Mouse (Mus musculus) neural tube, embryonic 13.5 days (tissue): ENCODE data around the gene Rbfox1. TPM values are rescaled to one million over a fixed set of nuclear protein-coding genes. Genes with fewer than 3 reads are reported as not detected.

Experiments
- ATAC-seq: fragments of 200-750 bp; cut with Nextera tagmentation; 2 replicates; pipeline ENCODE4 v1.8.0; 2017; ENCODE audit warnings: low read depth, mild to moderate bottlenecking, moderate TSS enrichment, moderate library complexity
- H3K27ac ChIP-seq: fragments of 300-500 bp; sonication (generic); replicated peaks from 2 replicates; pipeline ENCODE4 v1.5.1; 2015; ENCODE audit warnings: moderate library complexity, mild to moderate bottlenecking, inconsistent platforms
- H3K27me3 ChIP-seq: fragments of 300-500 bp; sonication (generic); 2 replicates; pipeline ENCODE4 v1.6.1; 2015; ENCODE audit warnings: mild to moderate bottlenecking, inconsistent platforms
- H3K36me3 ChIP-seq: fragments of 300-500 bp; sonication (generic); 2 replicates; pipeline ENCODE4 v1.6.1; 2015; ENCODE audit warnings: mild to moderate bottlenecking, inconsistent platforms
- H3K4me1 ChIP-seq: fragments of 300-500 bp; sonication (generic); replicated peaks from 2 replicates; pipeline ENCODE4 v1.6.1; 2015; ENCODE audit warnings: inconsistent platforms
- H3K4me2 ChIP-seq: fragments of 300-500 bp; sonication (generic); 2 replicates; pipeline ENCODE4 v1.6.1; 2015; ENCODE audit warnings: inconsistent platforms, mild to moderate bottlenecking, moderate library complexity
- H3K4me3 ChIP-seq: fragments of 300-500 bp; sonication (generic); 2 replicates; pipeline ENCODE4 v1.5.1; 2015; ENCODE audit warnings: mild to moderate bottlenecking, inconsistent platforms
- H3K9ac ChIP-seq: fragments of 300-500 bp; sonication (generic); 2 replicates; pipeline ENCODE4 v1.6.1; 2015; ENCODE audit warnings: moderate library complexity, mild to moderate bottlenecking, inconsistent platforms
- H3K9me3 ChIP-seq: fragments of 300-500 bp; sonication (generic); 2 replicates; pipeline ENCODE4 v1.6.1; 2016; ENCODE audit warnings: inconsistent platforms
- WGBS: fragments of 180-500 bp; shearing (Covaris S2); methylation state at CpG from one replicate; pipeline ENCODE4 v1.1.7; 2015; 5-methylcytosine and 5-hydroxymethylcytosine counted together
- polyA plus RNA-seq: library from polyadenylated mRNA; unstranded; fragments of >200 nt; fragmentation: Nextera tagmentation; extraction: Ambion mirVana; gene quantifications from 2 replicates; pipeline ENCODE4 v1.2.1, GENCODE M21; 2015

Gene Rbfox1
- polyA plus RNA-seq, 1 experiment from 2014 or later = 229 TPM

GRCm38 (mm10) chr16:7457571-7457970 lies 1572.4 kb downstream of the Rbfox1 start:
- 84% methylated on average over 4 of the region's 4 CpGs for WGBS
- H3K4me2 ChIP-seq = no peak overlapping the region
- H3K4me3 ChIP-seq = no peak overlapping the region
- H3K9me3 ChIP-seq = no peaks in the 10 kb centered on the region
- no peaks in the 10 kb centered on the region for H3K36me3 ChIP-seq
- H3K27me3 ChIP-seq = no peaks in the 10 kb centered on the region
- no peaks in the 10 kb centered on the region for H3K4me1 ChIP-seq
- ATAC-seq = no peak
- H3K9ac ChIP-seq = no peak overlapping the region
- H3K27ac ChIP-seq = no peak overlapping the region
